Mouse (Mus musculus) bone marrow macrophage, adult 2 months (primary cell): ENCODE measurements around the gene Celsr1.

Experiments used
- CTCF ChIP-seq: IDR thresholded peaks from 2 replicates; pipeline ENCODE4 v1.5.1; 2012; ENCODE audit warnings: low read depth, mild to moderate bottlenecking, low read length, moderate library complexity
- POLR2A ChIP-seq: IDR thresholded peaks from 2 replicates; pipeline ENCODE4 v1.6.1; 2012; ENCODE audit warnings: mild to moderate bottlenecking, low read depth, low read length, borderline replicate concordance

GRCm38 (mm10) chr15:85969707-85970153 lies 63.8 kb downstream of the Celsr1 start:
- TF ChIP-seq CTCF: no peak
- TF ChIP-seq POLR2A: no peak
